Mouse (Mus musculus): ENCODE data around the gene Gm16451. TPM values are rescaled to one million over a fixed set of nuclear protein-coding genes. Genes with fewer than 3 reads are reported as not detected.
"Not testable (repeated sequence)": the region's sequence is repeated elsewhere in the genome, so short reads cannot be mapped to it uniquely, and the experiment has no call there.

The Gm16451 gene
- not detected for total RNA-seq (2021)
- long read RNA-seq = 0 reads

DNA sequence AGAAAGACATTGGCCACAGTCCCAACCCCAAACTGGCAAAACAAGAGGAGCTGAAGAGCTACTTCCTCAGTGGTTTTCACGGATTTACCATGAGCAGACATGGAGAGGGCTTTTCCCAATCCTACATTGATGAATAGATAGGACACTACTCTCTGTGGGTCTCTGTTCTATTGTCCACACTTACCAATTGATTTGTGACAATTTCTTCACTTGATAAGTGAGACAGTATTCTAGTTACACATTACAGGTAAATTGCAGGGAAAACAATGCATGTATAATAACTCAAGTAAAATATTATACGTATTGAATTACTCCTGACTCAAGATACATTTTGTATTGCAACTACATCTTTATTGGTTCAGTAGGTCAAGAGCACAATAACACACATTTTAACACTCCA is at the start of gene Gm16451:
Gm16451 (minus strand) TSS at position 101 of the 400 bp plus-strand sequence.
- DNase-seq (ENCODE audit: low spot score in 2 of 2) = not testable (repeated sequence)

DNA sequence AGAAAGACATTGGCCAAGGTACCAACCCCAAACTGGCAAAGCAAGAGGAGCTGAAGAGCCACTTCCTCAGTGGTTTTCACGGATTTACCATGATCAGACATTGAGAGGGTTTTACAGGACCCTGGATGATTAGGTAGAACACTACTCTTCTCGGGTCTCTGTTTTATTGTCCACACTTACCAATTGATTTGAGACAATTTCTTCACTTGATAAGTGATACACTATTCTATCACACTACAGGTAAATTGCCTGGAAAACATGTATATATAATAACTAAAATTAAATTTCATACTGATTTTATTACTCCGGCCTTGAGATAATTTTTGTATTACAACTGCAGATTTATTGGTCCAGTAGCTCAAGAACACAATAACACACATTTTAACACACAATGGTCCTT is 45.9 kb upstream of the Gm16451 start, which contains the start of gene Vmn1r142:
Vmn1r142 (minus strand) TSS at position 101 of the 400 bp plus-strand sequence.
- not testable (repeated sequence) for DNase-seq (ENCODE audit: low spot score in 2 of 2)

- DNase-seq (ENCODE audit: low spot score in 2 of 2) = not testable (repeated sequence)
Observed at GRCm38 (mm10) chr7:22134641-22135040, 16.6 kb upstream of the Gm16451 start, which contains the start of gene Gm10666. TSS of gene Gm10666 (minus strand) at chr7:22134741.

DNA sequence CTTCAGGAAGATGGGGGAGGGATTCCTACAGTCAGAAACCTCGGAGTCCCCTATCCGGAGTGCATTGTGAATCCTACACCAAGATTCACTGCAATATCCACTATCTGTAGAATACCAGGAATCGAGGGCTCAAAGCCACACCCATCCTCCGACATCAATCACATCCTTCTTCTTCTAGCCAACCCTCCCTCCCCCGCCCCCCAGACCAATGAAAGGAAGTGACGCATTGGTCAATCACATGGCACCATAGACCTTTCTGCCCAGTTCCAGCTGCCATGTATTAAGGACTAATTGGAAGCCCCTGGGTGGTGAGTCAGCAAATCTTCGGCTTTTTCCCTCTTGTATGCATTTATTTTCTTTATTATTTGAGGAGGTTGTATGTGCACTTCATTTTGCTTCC is 49.3 kb downstream of the Gm16451 start, which contains the start of gene Vmn1r139:
Vmn1r139 (plus strand) TSS at position 301 of the 400 bp plus-strand sequence.
- DNase-seq (ENCODE audit: low spot score in 2 of 2) = not testable (repeated sequence)

Other genes with a start within 250 kb of the Gm16451 start
- gene Gm5891, start 197.0 kb downstream of the Gm16451 start, total RNA-seq (2021) = not detected
- not detected for gene Vmn1r137, start 123.7 kb downstream of the Gm16451 start, total RNA-seq (2021)
- not detected for gene Vmn1r138, start 89.3 kb downstream of the Gm16451 start, total RNA-seq (2021)
- not detected for gene Gm6176, start 61.9 kb downstream of the Gm16451 start, total RNA-seq (2021)
- gene Vmn1r139, start 49.2 kb downstream of the Gm16451 start, total RNA-seq (2021) = not detected
- gene Gm10666, start 16.5 kb upstream of the Gm16451 start, total RNA-seq (2021) = not detected
- gene Vmn1r142, start 45.8 kb upstream of the Gm16451 start, total RNA-seq (2021) = not detected
- gene Vmn1r143, start 71.1 kb upstream of the Gm16451 start, total RNA-seq (2021) = not detected
- gene Gm8653, start 83.0 kb upstream of the Gm16451 start, total RNA-seq (2021) = not detected
- not detected for gene Gm8453, start 111.2 kb upstream of the Gm16451 start, total RNA-seq (2021)
- not detected for gene Gm4187, start 211.5 kb upstream of the Gm16451 start, total RNA-seq (2021)

Data from layer of hippocampus, postnatal 10 days (tissue).